8 mouse cellular contexts compared by ENCODE assay signal in the genomic region with DNA sequence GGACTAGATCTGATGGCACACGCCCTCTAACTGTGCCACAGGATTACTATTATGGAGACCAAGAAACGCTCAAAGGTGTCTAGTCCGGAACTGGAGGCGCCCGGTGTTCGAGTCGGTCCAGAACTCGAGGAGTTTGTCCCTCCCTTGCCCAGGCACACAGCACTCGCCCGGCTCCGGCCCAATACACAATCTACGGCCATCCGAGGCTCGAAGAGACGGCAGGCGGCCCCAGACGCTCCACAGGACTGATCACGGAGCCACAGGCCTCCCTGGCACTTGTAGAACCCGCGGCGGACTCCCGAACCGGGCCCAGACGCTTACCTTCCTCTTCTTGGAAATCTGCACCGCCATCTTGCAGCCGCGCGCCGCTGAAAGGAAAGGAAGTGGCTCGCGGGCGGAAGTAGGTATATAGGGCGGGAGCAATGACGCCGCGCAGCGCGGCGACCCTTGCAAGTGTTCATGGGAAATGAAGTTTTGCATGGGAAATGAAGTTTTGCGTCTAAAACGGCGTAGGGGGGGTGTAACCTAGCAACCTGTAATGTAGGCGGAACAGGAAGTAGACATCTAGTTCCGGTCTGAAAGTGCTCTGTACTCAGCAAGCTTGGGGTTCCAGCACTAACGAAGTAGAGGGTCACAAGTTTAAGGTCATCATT. TPM values are rescaled to one million over a fixed set of nuclear protein-coding genes. Genes with fewer than 3 reads are reported as not detected.
A peak's percentile ranks its signal among the peaks of the same experiment; 100 is the strongest.
DNase-seq lines count a peak whose midpoint lies in the region; ATAC-seq lines count a peak whose summit lies in the region.

A gene (minus strand): TSS at position 468 of the 653 bp plus-strand sequence.

- no peaks in the 10 kb centered on the region for H3K9me3 ChIP-seq in hindbrain, embryonic 14.5 days (ENCODE audit: control insufficient read depth, low read length)

- WGBS in hindbrain, embryonic 14.5 days = under 1% methylated on average over 45 of the region's 45 CpGs

- ATAC-seq in hindbrain, embryonic 14.5 days (ENCODE audit: low FRiP score) = peak; percentile 95

- H3K9ac ChIP-seq in hindbrain, embryonic 14.5 days = peak within 1 kb of the TSS; percentile 89

- no peaks in the 10 kb centered on the region for H3K27me3 ChIP-seq in hindbrain, embryonic 14.5 days (ENCODE audit: control insufficient read depth, insufficient read depth, low read length)

- peak within 1 kb of the TSS; percentile 74 for H3K27ac ChIP-seq in hindbrain, embryonic 14.5 days

- peak within 1 kb of the TSS; percentile 96 for H3K4me2 ChIP-seq in hindbrain, embryonic 14.5 days (replicated peaks)

- H3K4me1 ChIP-seq in hindbrain, embryonic 14.5 days (replicated peaks; ENCODE audit: control insufficient read depth, insufficient read depth, low read length) = peaks cover 26% of the 10 kb centered on the region

- DNase-seq in R1 (ENCODE audit: low read depth, low spot score) = peak; percentile 99
- peak; percentile 93 to 94 for DNase-seq in cerebellum, postnatal 25 days
- DNase-seq in frontal cortex, postnatal 25 days (ENCODE audit: low spot score in 2 of 2) = peak; percentile 91
- peak; percentile 98 for DNase-seq in hindbrain, embryonic 14.5 days (ENCODE audit: low spot score)
- DNase-seq in layer of hippocampus, postnatal 36 days = peak; percentile 93 to 94
- peak; percentile 98 for DNase-seq in lung, postnatal 36 days
- peak; percentile 99 for DNase-seq in retina, postnatal 1 day
- DNase-seq in urinary bladder, adult 18-20 months (ENCODE audit: low spot score in 2 of 2) = peak; percentile 92

- H3K4me3 ChIP-seq in hindbrain, embryonic 14.5 days (replicated peaks; ENCODE audit: low read length) = peak within 1 kb of the TSS; percentile 76

- H3K36me3 ChIP-seq in hindbrain, embryonic 14.5 days (replicated peaks; ENCODE audit: control insufficient read depth, insufficient read depth) = peaks cover 42% of the 10 kb centered on the region

RNA-seq across cellular contexts. Expression of the gene that starts here (rescaled TPM):
- 445 and 515 TPM in 2 replicates for polyA plus RNA-seq in hindbrain, embryonic 14.5 days (2014; fragmentation: Nextera tagmentation; extraction: Ambion mirVana)
- total RNA-seq in layer of hippocampus, postnatal 36 days (2021) = 100 to 1,000 TPM; 250 to 259 TPM

Comparison
In these comparisons a context has a peak if more than half of its experiments do, and no peak if none do; other contexts are left out.
1. Peak in every context shown above with its lines: DNase-seq, ATAC-seq, H3K4me3 ChIP-seq and H3K27ac ChIP-seq.